Mouse (Mus musculus) layer of hippocampus, adult 8-10 months (tissue): ENCODE measurements around the gene Mllt10. TPM values are rescaled to one million over a fixed set of nuclear protein-coding genes. Genes with fewer than 3 reads are reported as not detected.

Experiments
- microRNA-seq, 2 experiments: library from miRNA; unstranded; fragments of <30 nt; microRNA quantifications; one replicate each; pipeline ENCODE4 v1.2.0; 2022
- total RNA-seq, 4 experiments: library from RNA; stranded (reverse); gene quantifications; 2 replicates each; pipeline ENCODE4 v1.2.4; 2022

Mllt10 gene
- total RNA-seq, 4 experiments from 2014 or later, result 52.2 to 67.9 (median 61.5) TPM

Small RNAs within 50 kb of the gene (microRNA-seq; reads per million reads assigned to microRNA genes)
- gene Gm23638, result 0 reads per million in 2 experiments
- gene Mir7655, result 0.51 to 2.6 reads per million in 2 experiments

Other genes with a start within 250 kb of the Mllt10 start
- gene H2al2a, start 58.3 kb upstream of the Mllt10 start, total RNA-seq, result not detected
- gene A930004D18Rik, start 17.5 kb upstream of the Mllt10 start, total RNA-seq, result 1 to 10 TPM; 3.8 to 6.3 (median 5.1) TPM
- 10 to 100 TPM; 12.9 to 16.1 (median 13.9) TPM for gene Skida1, start 6.2 kb upstream of the Mllt10 start, total RNA-seq